Mouse (Mus musculus) liver, adult 2 months (tissue): Measurements from ENCODE around the gene Ripk3. TPM values are rescaled to one million over a fixed set of nuclear protein-coding genes. Genes with fewer than 3 reads are reported as not detected.

Experiments used
- DNase-seq: peaks from one replicate; pipeline ENCODE4 v3.0.0-alpha.2; 2011; ENCODE audit warnings: low read depth, low spot score; ENCODE audit errors: extremely low read depth
- H3K27ac ChIP-seq: fragments of 200-500 bp; replicated peaks from 2 replicates; pipeline ENCODE4 v1.5.1; 2012; ENCODE audit warnings: low read depth, mild to moderate bottlenecking, control low read depth, inconsistent platforms, low read length; ENCODE audit not compliant: insufficient read depth
- H3K27me3 ChIP-seq: fragments of 200-500 bp; 2 replicates; pipeline ENCODE4 v1.6.1; 2012; ENCODE audit warnings: mild to moderate bottlenecking, moderate library complexity, low read length, inconsistent platforms; ENCODE audit not compliant: control insufficient read depth, insufficient read depth
- H3K36me3 ChIP-seq: fragments of 200-500 bp; 2 replicates; pipeline ENCODE4 v1.6.1; 2012; ENCODE audit warnings: low read length, inconsistent platforms; ENCODE audit not compliant: control insufficient read depth, insufficient read depth
- H3K4me1 ChIP-seq: fragments of 200-500 bp; 2 replicates; pipeline ENCODE4 v1.6.1; 2011; ENCODE audit warnings: low read length; ENCODE audit not compliant: control insufficient read depth, insufficient read depth
- H3K4me3 ChIP-seq: fragments of 200-500 bp; 2 replicates; pipeline ENCODE4 v1.5.1; 2011; ENCODE audit warnings: low read depth, mild to moderate bottlenecking, control low read depth, low read length, moderate library complexity; ENCODE audit not compliant: insufficient read depth
- H3K79me2 ChIP-seq: fragments of 200-500 bp; 2 replicates; pipeline ENCODE4 v1.6.1; 2012; ENCODE audit warnings: inconsistent platforms, mild to moderate bottlenecking, low read length, moderate library complexity; ENCODE audit not compliant: control insufficient read depth, insufficient read depth
- H3K9ac ChIP-seq: fragments of 200-500 bp; 2 replicates; pipeline ENCODE4 v1.6.1; 2012; ENCODE audit warnings: low read depth, mild to moderate bottlenecking, control low read depth, inconsistent platforms, low read length
- CTCF ChIP-seq: fragments of 200-500 bp; IDR thresholded peaks from 2 replicates; pipeline ENCODE4 v1.5.1; 2011; ENCODE audit warnings: low read depth, low read length, control low read depth
- POLR2A ChIP-seq: fragments of 200-500 bp; IDR thresholded peaks from 2 replicates; pipeline ENCODE4 v1.6.1; 2011; ENCODE audit warnings: low read length, control low read depth; ENCODE audit not compliant: insufficient read depth; ENCODE audit errors: extremely low read depth
- WGBS: fragments of 180-500 bp; shearing (Covaris S2); methylation state at CpG from one replicate; pipeline ENCODE4 v1.1.7; 2018; 5-methylcytosine and 5-hydroxymethylcytosine counted together
- polyA plus RNA-seq: library from polyadenylated mRNA; depleted of rRNA; stranded (reverse); fragments of >200 nt; gene quantifications from 2 replicates; pipeline ENCODE4 v1.2.3, GENCODE M21; 2012; rRNA removed
- total RNA-seq: library from RNA; depleted of rRNA; stranded (reverse); fragments of >200 nt; gene quantifications from 2 replicates; pipeline ENCODE4 v1.2.3, GENCODE M21; 2014; rRNA removed

The Ripk3 gene
- total and polyA plus RNA-seq, 2 experiments: 1.8 to 4.0 TPM

GRCm38 (mm10) chr14:55737086-55737687 is 51.5 kb downstream of the Ripk3 start:
- peak overlapping the region; percentile 15 for H3K27ac ChIP-seq
- no peaks in the 10 kb centered on the region for H3K79me2 ChIP-seq
- WGBS: 56% methylated on average over 9 of the region's 9 CpGs
- H3K36me3 ChIP-seq: peaks cover 27% of the 10 kb centered on the region
- no peaks in the 10 kb centered on the region for H3K27me3 ChIP-seq
- no peak overlapping the region for H3K9ac ChIP-seq
- H3K4me3 ChIP-seq: no peak overlapping the region
- H3K4me1 ChIP-seq: peaks cover 12% of the 10 kb centered on the region
- peak; percentile 54 for DNase-seq
- no peak for TF ChIP-seq POLR2A
- TF ChIP-seq CTCF: no peak

- TF ChIP-seq POLR2A: no peak
- TF ChIP-seq CTCF: no peak
- Histone ChIP-seq H3K9ac (no peak overlapping the region), H3K36me3 (peaks cover 18% of the 10 kb centered on the region), H3K27ac (peak overlapping the region; percentile 63), H3K4me3 (no peak overlapping the region), H3K4me1 (peaks cover 12% of the 10 kb centered on the region), H3K79me2 (no peaks in the 10 kb centered on the region), H3K27me3 (no peaks in the 10 kb centered on the region)
- 74% methylated on average over 4 of the region's 4 CpGs for WGBS
- DNase-seq: peak; percentile 45
Measured at GRCm38 (mm10) chr14:55735758-55736157, 52.9 kb downstream of the Ripk3 start.

- Histone ChIP-seq H3K9ac (no peak overlapping the region), H3K27ac (no peak overlapping the region), H3K79me2 (no peaks in the 10 kb centered on the region), H3K36me3 (peaks cover 16% of the 10 kb centered on the region), H3K27me3 (no peaks in the 10 kb centered on the region), H3K4me3 (no peak overlapping the region), H3K4me1 (peaks cover 12% of the 10 kb centered on the region)
- DNase-seq: no peak
- WGBS: 58% methylated on average over 3 of the region's 3 CpGs
- TF ChIP-seq CTCF (no peak), POLR2A (no peak)
Measured at GRCm38 (mm10) chr14:55735334-55735733, 53.3 kb downstream of the Ripk3 start.

Other genes starting within 250 kb of the Ripk3 start
Only the 30 nearest of the 35 such genes appear.
- gene Fitm1, start 213.2 kb downstream of the Ripk3 start, total RNA-seq: 3.8 and 7.5 TPM in 2 replicates
- 45.7 and 60.2 TPM in 2 replicates for gene Fitm1, start 213.2 kb downstream of the Ripk3 start, polyA plus RNA-seq
- gene Psme1, start 210.7 kb downstream of the Ripk3 start, total RNA-seq: 78.5 and 94.2 TPM in 2 replicates
- 46.9 and 59.9 TPM in 2 replicates for gene Psme1, start 210.7 kb downstream of the Ripk3 start, polyA plus RNA-seq
- 32.7 and 36.1 TPM in 2 replicates for gene Emc9, start 203.6 kb downstream of the Ripk3 start, total RNA-seq
- gene Emc9, start 203.6 kb downstream of the Ripk3 start, polyA plus RNA-seq: 46.8 and 57.2 TPM in 2 replicates
- gene Psme2, start 197.8 kb downstream of the Ripk3 start, total RNA-seq: 110 and 142 TPM in 2 replicates
- 55.9 and 56.9 TPM in 2 replicates for gene Psme2, start 197.8 kb downstream of the Ripk3 start, polyA plus RNA-seq
- 4.9 and 8.0 TPM in 2 replicates for gene Rnf31, start 197.2 kb downstream of the Ripk3 start, total RNA-seq
- gene Rnf31, start 197.2 kb downstream of the Ripk3 start, polyA plus RNA-seq: 15.4 and 20.4 TPM in 2 replicates
- gene Irf9, start 185.3 kb downstream of the Ripk3 start, total RNA-seq: 21.1 and 24.2 TPM in 2 replicates
- 36.8 and 45.0 TPM in 2 replicates for gene Irf9, start 185.3 kb downstream of the Ripk3 start, polyA plus RNA-seq
- 0.34 and 0.46 TPM in 2 replicates for gene Rec8, start 170.8 kb downstream of the Ripk3 start, total RNA-seq
- gene Rec8, start 170.8 kb downstream of the Ripk3 start, polyA plus RNA-seq: 0.54 and 2.3 TPM in 2 replicates
- gene Ipo4, start 152.9 kb downstream of the Ripk3 start, total RNA-seq: 16.8 and 32.6 TPM in 2 replicates
- 42.0 and 53.0 TPM in 2 replicates for gene Ipo4, start 152.9 kb downstream of the Ripk3 start, polyA plus RNA-seq
- gene Gm49378, start 151.0 kb downstream of the Ripk3 start, total RNA-seq: 1.1 and 2.1 TPM in 2 replicates
- gene Gm49378, start 151.0 kb downstream of the Ripk3 start, polyA plus RNA-seq: 7.0 and 7.9 TPM in 2 replicates
- gene Tm9sf1, start 145.1 kb downstream of the Ripk3 start, total RNA-seq: 46.5 and 62.0 TPM in 2 replicates
- gene Tm9sf1, start 145.1 kb downstream of the Ripk3 start, polyA plus RNA-seq: 66.3 and 70.4 TPM in 2 replicates
- gene Tssk4, start 138.7 kb downstream of the Ripk3 start, total RNA-seq: 0.09 and 0.47 TPM in 2 replicates
- 0.18 and 0.24 TPM in 2 replicates for gene Tssk4, start 138.7 kb downstream of the Ripk3 start, polyA plus RNA-seq
- gene Mdp1, start 128.4 kb downstream of the Ripk3 start, total RNA-seq: 10.1 and 10.3 TPM in 2 replicates
- 9.8 and 10.5 TPM in 2 replicates for gene Mdp1, start 128.4 kb downstream of the Ripk3 start, polyA plus RNA-seq
- gene Gmpr2, start 116.9 kb downstream of the Ripk3 start, total RNA-seq: 13.1 and 14.9 TPM in 2 replicates
- 9.9 and 11.6 TPM in 2 replicates for gene Gmpr2, start 116.9 kb downstream of the Ripk3 start, polyA plus RNA-seq
- gene Nedd8, start 116.7 kb downstream of the Ripk3 start, total RNA-seq: 94.7 and 99.4 TPM in 2 replicates
- gene Nedd8, start 116.7 kb downstream of the Ripk3 start, polyA plus RNA-seq: 209 and 225 TPM in 2 replicates
- 7.7 and 8.5 TPM in 2 replicates for gene Tinf2, start 107.0 kb downstream of the Ripk3 start, total RNA-seq
- 8.1 and 8.2 TPM in 2 replicates for gene Tinf2, start 107.0 kb downstream of the Ripk3 start, polyA plus RNA-seq
- gene Tgm1, start 74.9 kb downstream of the Ripk3 start, total RNA-seq: 7.9 and 8.4 TPM in 2 replicates
- gene Tgm1, start 74.9 kb downstream of the Ripk3 start, polyA plus RNA-seq: 22.8 and 24.2 TPM in 2 replicates
- gene Rabggta, start 66.6 kb downstream of the Ripk3 start, total RNA-seq: 28.7 and 31.5 TPM in 2 replicates
- 64.0 and 65.1 TPM in 2 replicates for gene Rabggta, start 66.6 kb downstream of the Ripk3 start, polyA plus RNA-seq
- gene Dhrs1, start 43.2 kb downstream of the Ripk3 start, total RNA-seq: 109 and 140 TPM in 2 replicates
- gene Dhrs1, start 43.2 kb downstream of the Ripk3 start, polyA plus RNA-seq: 263 and 286 TPM in 2 replicates
- gene Nop9, start 43.2 kb downstream of the Ripk3 start, total RNA-seq: 11.0 and 13.0 TPM in 2 replicates
- 11.8 and 15.1 TPM in 2 replicates for gene Nop9, start 43.2 kb downstream of the Ripk3 start, polyA plus RNA-seq
- gene Cideb, start 30.4 kb downstream of the Ripk3 start, total RNA-seq: 101 and 128 TPM in 2 replicates
- 483 and 586 TPM in 2 replicates for gene Cideb, start 30.4 kb downstream of the Ripk3 start, polyA plus RNA-seq
- gene Ltb4r2, start 27.4 kb downstream of the Ripk3 start, total RNA-seq: 0.74 and 0.94 TPM in 2 replicates
- 1.9 and 2.6 TPM in 2 replicates for gene Ltb4r2, start 27.4 kb downstream of the Ripk3 start, polyA plus RNA-seq
- gene Ltb4r1, start 22.9 kb downstream of the Ripk3 start, total RNA-seq: 0.28 and 0.34 TPM in 2 replicates
- gene Ltb4r1, start 22.9 kb downstream of the Ripk3 start, polyA plus RNA-seq: 0.80 and 1.4 TPM in 2 replicates
- 2.4 and 3.6 TPM in 2 replicates for gene Adcy4, start 4.8 kb downstream of the Ripk3 start, total RNA-seq
- 3.3 and 4.5 TPM in 2 replicates for gene Adcy4, start 4.8 kb downstream of the Ripk3 start, polyA plus RNA-seq
- gene Nfatc4, start 34.3 kb upstream of the Ripk3 start, total RNA-seq: 0.18 and 0.60 TPM in 2 replicates
- gene Nfatc4, start 34.3 kb upstream of the Ripk3 start, polyA plus RNA-seq: 0.30 and 0.43 TPM in 2 replicates
- 0.65 and 0.81 TPM in 2 replicates for gene Nynrin, start 65.1 kb upstream of the Ripk3 start, total RNA-seq
- 0.66 and 0.71 TPM in 2 replicates for gene Nynrin, start 65.1 kb upstream of the Ripk3 start, polyA plus RNA-seq
- gene Cbln3, start 95.5 kb upstream of the Ripk3 start, total RNA-seq: 0.18 and 0.34 TPM in 2 replicates
- 0.49 and 0.64 TPM in 2 replicates for gene Cbln3, start 95.5 kb upstream of the Ripk3 start, polyA plus RNA-seq
- 29.8 and 32.5 TPM in 2 replicates for gene Khnyn, start 96.1 kb upstream of the Ripk3 start, total RNA-seq
- gene Khnyn, start 96.1 kb upstream of the Ripk3 start, polyA plus RNA-seq: 13.3 and 15.4 TPM in 2 replicates
- gene Sdr39u1, start 111.4 kb upstream of the Ripk3 start, total RNA-seq: 7.0 and 10.4 TPM in 2 replicates
- gene Sdr39u1, start 111.4 kb upstream of the Ripk3 start, polyA plus RNA-seq: 13.4 and 16.1 TPM in 2 replicates
- gene Cma1, start 155.8 kb upstream of the Ripk3 start, total RNA-seq: not detected in 2 replicates
- gene Cma1, start 155.8 kb upstream of the Ripk3 start, polyA plus RNA-seq: not detected in 2 replicates
- not detected in 2 replicates for gene Cma2, start 162.1 kb upstream of the Ripk3 start, total RNA-seq
- not detected in 2 replicates for gene Cma2, start 162.1 kb upstream of the Ripk3 start, polyA plus RNA-seq